Mouse (Mus musculus): ENCODE results near the gene Kctd6.

Kctd6 gene

GRCm38 (mm10) chr14:8213803-8214224 lies at the start of gene Kctd6:
Gene Kctd6, plus strand, starts transcription at chr14:8214140.
- CTCF ChIA-PET: interaction anchor here (0.5 to 2.0 kb wide), 21 partner anchors 8 to 249 kb away, joined by 3 to 9 read pairs (median 4); partner anchors contain the start of gene Abhd6 (in 1 of the 4)

GRCm38 (mm10) chr14:8164463-8164862 lies 49.5 kb upstream of the Kctd6 start:
- POLR2A ChIA-PET: interaction anchor here in 3 of 4 experiments (0.7 to 3.5 kb wide), 19 partner anchors 8 to 211 kb away, joined by 3 to 28 read pairs (median 4); partner anchors contain the start of genes Pdhb (in 2 of the 3) and Kctd6 (in 1 of the 3)
- CTCF ChIA-PET: interaction anchor here in 2 of 4 experiments (0.6 to 2.1 kb wide), 4 partner anchors 62 to 399 kb away, joined by 3 to 5 read pairs (median 4); no protein-coding TSS in a partner anchor

More at GRCm38 (mm10) chr14:8213803-8214224, at the start of gene Kctd6:
- POLR2A ChIA-PET: interaction anchor here (0.5 to 10.5 kb wide), 60 partner anchors 8 to 408 kb away, joined by 3 to 152 read pairs (median 4); partner anchors contain the start of genes Pdhb (in 3 of the 4), Abhd6 (in 2 of the 4), Gm45521 (in 1 of the 4) and Rpp14 (in 1 of the 4)

GRCm38 (mm10) chr14:8172507-8173410 lies 41.2 kb upstream of the Kctd6 start, which contains the start of gene Pdhb:
Gene Pdhb, minus strand, starts transcription at chr14:8173025.
- ChIA-PET CTCF (interaction anchor here in 2 of 4 experiments (0.6 to 0.7 kb wide), 3 partner anchors 81 to 175 kb away, joined by 3 to 5 read pairs (median 5); no protein-coding TSS in a partner anchor), POLR2A (interaction anchor here in 3 of 4 experiments (0.7 to 10.1 kb wide), 39 partner anchors 8 to 1472 kb away, joined by 3 to 152 read pairs (median 4); partner anchors contain the start of gene Kctd6 (in 3 of the 3))

- POLR2A ChIA-PET: interaction anchor here in 3 of 4 experiments (0.6 to 10.1 kb wide), 32 partner anchors 9 to 1144 kb away, joined by 3 to 152 read pairs (median 4); partner anchors contain the start of genes Kctd6 (in 2 of the 3) and Gm45521 (in 1 of the 3)
Measured at GRCm38 (mm10) chr14:8173542-8174250, 40.2 kb upstream of the Kctd6 start.

GRCm38 (mm10) chr14:8174634-8175033 lies 39.3 kb upstream of the Kctd6 start:
- ChIA-PET POLR2A (interaction anchor here in 3 of 4 experiments (0.8 to 10.1 kb wide), 30 partner anchors 10 to 232 kb away, joined by 3 to 152 read pairs (median 4); partner anchors contain the start of genes Kctd6 (in 3 of the 3), Gm45521 (in 1 of the 3) and Pxk (in 1 of the 3)), CTCF (no interaction called here)

More at GRCm38 (mm10) chr14:8173542-8174250, 40.2 kb upstream of the Kctd6 start:
- CTCF ChIA-PET: interaction anchor here in 1 of 4 experiments (0.6 kb wide), 1 partner anchor 134 kb away, joined by 12 read pairs; no protein-coding TSS in a partner anchor

- ChIA-PET POLR2A (interaction anchor here in 3 of 4 experiments (0.6 to 10.1 kb wide), 12 partner anchors 11 to 367 kb away, joined by 4 to 152 read pairs (median 9); partner anchors contain the start of gene Kctd6 (in 3 of the 3)), CTCF (interaction anchor here in 1 of 4 experiments (0.6 kb wide), 1 partner anchor 38 kb away, joined by 3 read pairs; the partner anchor contains the start of gene Kctd6)
Measured at GRCm38 (mm10) chr14:8176251-8176650, 37.7 kb upstream of the Kctd6 start.

GRCm38 (mm10) chr14:8180371-8181035 lies 33.4 kb upstream of the Kctd6 start:
- CTCF ChIA-PET: interaction anchor here in 2 of 4 experiments (1.4 to 1.6 kb wide), 2 partner anchors 34 to 166 kb away, joined by 4 to 6 read pairs; partner anchors contain the start of gene Kctd6 (in 1 of the 2)

GRCm38 (mm10) chr14:8183330-8183729 lies 30.6 kb upstream of the Kctd6 start:
- ChIA-PET CTCF (interaction anchor here in 1 of 4 experiments (0.7 to 1.0 kb wide), 2 partner anchors 9 to 36 kb away, joined by 3 read pairs; no protein-coding TSS in a partner anchor), POLR2A (no interaction called here)

More at GRCm38 (mm10) chr14:8180371-8181035, 33.4 kb upstream of the Kctd6 start:
- POLR2A ChIA-PET: interaction anchor here in 2 of 4 experiments (0.7 to 2.9 kb wide), 11 partner anchors 9 to 39 kb away, joined by 3 to 16 read pairs (median 6); partner anchors contain the start of gene Kctd6 (in 1 of the 2)

- ChIA-PET POLR2A (no interaction called here), CTCF (no interaction called here)
Measured at GRCm38 (mm10) chr14:8186278-8187045, 27.5 kb upstream of the Kctd6 start.

- ChIA-PET POLR2A (interaction anchor here in 1 of 4 experiments (0.9 to 1.6 kb wide), 3 partner anchors 15 to 30 kb away, joined by 3 to 8 read pairs (median 3); partner anchors contain the start of gene Pdhb), CTCF (no interaction called here)
Measured at GRCm38 (mm10) chr14:8190556-8190955, 23.4 kb upstream of the Kctd6 start.

- POLR2A ChIA-PET: interaction anchor here in 3 of 4 experiments (1.1 to 1.7 kb wide), 6 partner anchors 10 to 28 kb away, joined by 3 to 8 read pairs (median 4); partner anchors contain the start of gene Kctd6 (in 1 of the 3)
- CTCF ChIA-PET: no interaction called here
Measured at GRCm38 (mm10) chr14:8191331-8191965, 22.5 kb upstream of the Kctd6 start.

- POLR2A ChIA-PET: interaction anchor here in 3 of 4 experiments (0.8 to 1.7 kb wide), 8 partner anchors 9 to 26 kb away, joined by 3 to 6 read pairs (median 4); partner anchors contain the start of genes Kctd6 (in 1 of the 3) and Pdhb (in 1 of the 3)
- CTCF ChIA-PET: interaction anchor here in 1 of 4 experiments (0.6 to 1.0 kb wide), 2 partner anchors 9 to 27 kb away, joined by 3 read pairs; no protein-coding TSS in a partner anchor
Measured at GRCm38 (mm10) chr14:8192727-8193126, 21.2 kb upstream of the Kctd6 start.

- CTCF ChIA-PET: no interaction called here
Measured at GRCm38 (mm10) chr14:8200769-8201168, 13.2 kb upstream of the Kctd6 start.

GRCm38 (mm10) chr14:8201715-8202114 lies 12.2 kb upstream of the Kctd6 start:
- ChIA-PET POLR2A (interaction anchor here in 1 of 4 experiments (0.9 to 2.6 kb wide), 3 partner anchors 10 to 12 kb away, joined by 3 to 8 read pairs (median 5); partner anchors contain the start of gene Kctd6), CTCF (interaction anchor here in 1 of 4 experiments (1.4 kb wide), 1 partner anchor 109 kb away, joined by 3 read pairs; no protein-coding TSS in a partner anchor)

More at GRCm38 (mm10) chr14:8200769-8201168, 13.2 kb upstream of the Kctd6 start:
- POLR2A ChIA-PET: interaction anchor here in 1 of 4 experiments (0.9 kb wide), 1 partner anchor 12 kb away, joined by 3 read pairs; no protein-coding TSS in a partner anchor

- CTCF ChIA-PET: interaction anchor here in 2 of 4 experiments (1.3 to 2.1 kb wide), 3 partner anchors 12 to 14 kb away, joined by 4 to 5 read pairs (median 4); no protein-coding TSS in a partner anchor
- POLR2A ChIA-PET: interaction anchor here in 3 of 4 experiments (0.8 to 2.9 kb wide), 20 partner anchors 7 to 253 kb away, joined by 3 to 27 read pairs (median 4); partner anchors contain the start of genes Pdhb (in 2 of the 3) and Kctd6 (in 1 of the 3)
Measured at GRCm38 (mm10) chr14:8206179-8206910, 7.6 kb upstream of the Kctd6 start.
